Mouse (Mus musculus) limb, embryonic 11.5 days (tissue): Measurements from ENCODE around the gene Rasd1. TPM values are rescaled to one million over a fixed set of nuclear protein-coding genes. Genes with fewer than 3 reads are reported as not detected.

ENCODE experiments used
- ATAC-seq: fragments of 200-750 bp; cut with Nextera tagmentation; 2 replicates; pipeline ENCODE4 v1.8.0; 2017; ENCODE audit warnings: low read depth; ENCODE audit not compliant: insufficient number of reproducible peaks, low FRiP score, low TSS enrichment
- DNase-seq: peaks from one replicate; pipeline ENCODE4 v3.0.0-alpha.2; 2015; ENCODE audit warnings: low spot score
- H3K27ac ChIP-seq: fragments of 300-500 bp; sonication (generic); replicated peaks from 2 replicates; pipeline ENCODE4 v1.5.1; 2014; ENCODE audit warnings: low read depth, mild to moderate bottlenecking, low read length
- H3K27me3 ChIP-seq: fragments of 300-500 bp; sonication (generic); 2 replicates; pipeline ENCODE4 v1.6.1; 2014; ENCODE audit warnings: mild to moderate bottlenecking, low read length, mixed read lengths; ENCODE audit not compliant: control insufficient read depth, insufficient read depth
- H3K36me3 ChIP-seq: fragments of 300-500 bp; sonication (generic); 2 replicates; pipeline ENCODE4 v1.6.1; 2014; ENCODE audit warnings: mild to moderate bottlenecking, low read length, moderate library complexity, mixed read lengths; ENCODE audit not compliant: control insufficient read depth, insufficient read depth
- H3K4me1 ChIP-seq: fragments of 300-500 bp; sonication (generic); 2 replicates; pipeline ENCODE4 v1.6.1; 2014; ENCODE audit warnings: low read length, mixed read lengths; ENCODE audit not compliant: control insufficient read depth, insufficient read depth
- H3K4me2 ChIP-seq: fragments of 300-500 bp; sonication (generic); 2 replicates; pipeline ENCODE4 v1.6.1; 2014; ENCODE audit warnings: low read depth, mild to moderate bottlenecking, moderate library complexity; ENCODE audit not compliant: severe bottlenecking
- H3K4me3 ChIP-seq: fragments of 300-500 bp; sonication (generic); 2 replicates; pipeline ENCODE4 v1.5.1; 2014; ENCODE audit warnings: low read depth, low read length
- H3K9ac ChIP-seq: fragments of 300-500 bp; sonication (generic); 2 replicates; pipeline ENCODE4 v1.6.1; 2014; ENCODE audit warnings: mild to moderate bottlenecking, low read length
- H3K9me3 ChIP-seq: fragments of 300-500 bp; sonication (generic); 2 replicates; pipeline ENCODE4 v1.6.1; 2016; ENCODE audit warnings: low read length; ENCODE audit not compliant: control insufficient read depth
- WGBS: fragments of 180-500 bp; shearing (Covaris S2); extraction: QIAGEN DNeasy Blood & Tissue Kit; methylation state at CpG from one replicate; pipeline ENCODE4 v1.1.7; 2014; 5-methylcytosine and 5-hydroxymethylcytosine counted together
- polyA plus RNA-seq: library from polyadenylated mRNA; unstranded; fragments of >200 nt; fragmentation: Nextera tagmentation; extraction: Ambion mirVana; gene quantifications from 2 replicates; pipeline ENCODE4 v1.2.1, GENCODE M21; 2014

The Rasd1 gene
- polyA plus RNA-seq, result 1.1 and 1.2 TPM in 2 replicates

- Histone ChIP-seq H3K4me1 (peaks cover 16% of the 10 kb centered on the region), H3K27me3 (peaks cover 19% of the 10 kb centered on the region), H3K9ac (peak within 1 kb of the TSS; percentile 47), H3K4me2 (peak within 1 kb of the TSS; percentile 92), H3K27ac (no peak within 1 kb of the TSS), H3K9me3 (no peaks in the 10 kb centered on the region), H3K36me3 (0 out of 2 replicates have a peak, but pooled peaks cover 3% of the 10 kb centered on the region), H3K4me3 (peak within 1 kb of the TSS; percentile 41)
- peak; percentile 83 for DNase-seq
- under 1% methylated on average over 28 of the region's 28 CpGs for WGBS
- ATAC-seq, result peak; percentile 75
These were observed at the start of gene Rasd1 for GRCm38 (mm10) chr11:59964818-59965217. Gene Rasd1 (minus strand): TSS chr11:59964944.

GRCm38 (mm10) chr11:60011516-60011915, 46.8 kb upstream of the Rasd1 start:
- ATAC-seq, result no peak
- 84% methylated on average over 3 of the region's 3 CpGs for WGBS
- no peaks in the 10 kb centered on the region for H3K27me3 ChIP-seq

GRCm38 (mm10) chr11:60009451-60009850, 44.7 kb upstream of the Rasd1 start:
- Histone ChIP-seq H3K27ac (no peak overlapping the region), H3K36me3 (no peaks in the 10 kb centered on the region), H3K9ac (no peak overlapping the region), H3K4me1 (no peaks in the 10 kb centered on the region), H3K9me3 (no peaks in the 10 kb centered on the region), H3K4me3 (no peak overlapping the region), H3K27me3 (no peaks in the 10 kb centered on the region), H3K4me2 (no peak overlapping the region)
- WGBS, result 81% methylated on average over 3 of the region's 3 CpGs
- ATAC-seq, result no peak
- DNase-seq, result no peak

More at GRCm38 (mm10) chr11:60011516-60011915, 46.8 kb upstream of the Rasd1 start:
- Histone ChIP-seq H3K4me3 (no peak overlapping the region), H3K27ac (no peak overlapping the region), H3K36me3 (no peaks in the 10 kb centered on the region), H3K4me2 (no peak overlapping the region), H3K9ac (no peak overlapping the region), H3K4me1 (no peaks in the 10 kb centered on the region), H3K9me3 (no peaks in the 10 kb centered on the region)
- DNase-seq, result no peak

GRCm38 (mm10) chr11:60005866-60006265, 41.1 kb upstream of the Rasd1 start:
- Histone ChIP-seq H3K9me3 (no peaks in the 10 kb centered on the region), H3K4me1 (no peaks in the 10 kb centered on the region), H3K9ac (no peak overlapping the region), H3K4me2 (no peak overlapping the region), H3K36me3 (no peaks in the 10 kb centered on the region), H3K27ac (no peak overlapping the region), H3K4me3 (no peak overlapping the region), H3K27me3 (no peaks in the 10 kb centered on the region)
- no peak for ATAC-seq
- DNase-seq, result no peak
- 76% methylated on average over 3 of the region's 3 CpGs for WGBS

- WGBS, result 87% methylated on average over 6 of the region's 6 CpGs
- ATAC-seq, result no peak
- H3K4me1 ChIP-seq, result no peaks in the 10 kb centered on the region
These were observed 40.0 kb upstream of the Rasd1 start for GRCm38 (mm10) chr11:60004716-60005115.

GRCm38 (mm10) chr11:60003811-60004210, 39.1 kb upstream of the Rasd1 start:
- Histone ChIP-seq H3K9ac (no peak overlapping the region), H3K9me3 (no peaks in the 10 kb centered on the region), H3K4me3 (no peak overlapping the region), H3K4me2 (no peak overlapping the region), H3K27me3 (no peaks in the 10 kb centered on the region), H3K27ac (no peak overlapping the region), H3K4me1 (no peaks in the 10 kb centered on the region), H3K36me3 (no peaks in the 10 kb centered on the region)
- ATAC-seq (no peak), DNase-seq (no peak)
- 88% methylated on average over 8 of the region's 8 CpGs for WGBS

More at GRCm38 (mm10) chr11:60004716-60005115, 40.0 kb upstream of the Rasd1 start:
- H3K9me3 ChIP-seq, result no peaks in the 10 kb centered on the region
- no peak overlapping the region for H3K4me3 ChIP-seq
- no peak for DNase-seq
- no peak overlapping the region for H3K9ac ChIP-seq
- no peaks in the 10 kb centered on the region for H3K36me3 ChIP-seq
- H3K27ac ChIP-seq, result no peak overlapping the region
- H3K27me3 ChIP-seq, result no peaks in the 10 kb centered on the region
- no peak overlapping the region for H3K4me2 ChIP-seq

GRCm38 (mm10) chr11:60001231-60001980, 36.7 kb upstream of the Rasd1 start:
- WGBS, result 81% methylated on average over 5 of the region's 5 CpGs
- Histone ChIP-seq H3K4me3 (no peak overlapping the region), H3K4me2 (no peak overlapping the region), H3K27me3 (no peaks in the 10 kb centered on the region), H3K9ac (no peak overlapping the region), H3K9me3 (no peaks in the 10 kb centered on the region), H3K27ac (no peak overlapping the region), H3K4me1 (no peaks in the 10 kb centered on the region), H3K36me3 (no peaks in the 10 kb centered on the region)
- DNase-seq (no peak), ATAC-seq (no peak)

GRCm38 (mm10) chr11:59994318-59994717, 29.6 kb upstream of the Rasd1 start:
- DNase-seq (no peak), ATAC-seq (no peak)
- Histone ChIP-seq H3K4me1 (no peaks in the 10 kb centered on the region), H3K36me3 (no peaks in the 10 kb centered on the region), H3K27ac (no peak overlapping the region), H3K9ac (no peak overlapping the region), H3K9me3 (no peaks in the 10 kb centered on the region), H3K4me2 (no peak overlapping the region), H3K27me3 (no peaks in the 10 kb centered on the region), H3K4me3 (no peak overlapping the region)
- WGBS, result 76% methylated on average over 9 of the region's 9 CpGs
